Mouse (Mus musculus): Measurements from ENCODE around the gene Tmprss7. TPM values are rescaled to one million over a fixed set of nuclear protein-coding genes. Genes with fewer than 3 reads are reported as not detected.

The Tmprss7 gene
- polyA plus RNA-seq, 1 experiment = not detected

- Histone ChIP-seq H3K4me3 (ENCODE audit: insufficient read depth, low read depth, low read length) (no peak overlapping the region), H3K4me1 (ENCODE audit: control insufficient read depth, insufficient read depth, low read length) (no peaks in the 10 kb centered on the region), H3K27me3 (replicated peaks; ENCODE audit: control insufficient read depth, insufficient read depth, low read length) (no peaks in the 10 kb centered on the region), H3K27ac (ENCODE audit: insufficient read depth, low read depth, low read length) (no peak overlapping the region), H3K36me3 (ENCODE audit: control insufficient read depth, insufficient read depth, low read length) (no peaks in the 10 kb centered on the region)
- 78% methylated on average over 3 of the region's 3 CpGs for WGBS
- TF ChIP-seq CTCF (conservative IDR thresholded peaks at IDR 0.05; ENCODE audit: insufficient read depth, insufficient read length, low read depth, low read length) = no peak
- TF ChIP-seq POLR2A (IDR thresholded peaks at IDR 0.05; ENCODE audit: low read depth, low read length) = no peak
- DNase-seq = no peak
Observed at GRCm38 (mm10) chr16:45685295-45685694, 8.2 kb downstream of the Tmprss7 start.

GRCm38 (mm10) chr16:45684815-45685214 lies 8.6 kb downstream of the Tmprss7 start:
- Histone ChIP-seq H3K27ac (ENCODE audit: insufficient read depth, low read depth, low read length) (no peak overlapping the region), H3K36me3 (ENCODE audit: control insufficient read depth, insufficient read depth, low read length) (no peaks in the 10 kb centered on the region), H3K4me3 (ENCODE audit: insufficient read depth, low read depth, low read length) (no peak overlapping the region), H3K4me1 (ENCODE audit: control insufficient read depth, insufficient read depth, low read length) (no peaks in the 10 kb centered on the region), H3K27me3 (replicated peaks; ENCODE audit: control insufficient read depth, insufficient read depth, low read length) (no peaks in the 10 kb centered on the region)
- DNase-seq = peak; percentile 69
- 14% methylated on average over 8 of the region's 8 CpGs for WGBS
- peak; percentile 81 for TF ChIP-seq CTCF (conservative IDR thresholded peaks at IDR 0.05; ENCODE audit: insufficient read depth, insufficient read length, low read depth, low read length)
- no peak for TF ChIP-seq POLR2A (IDR thresholded peaks at IDR 0.05; ENCODE audit: low read depth, low read length)

- Histone ChIP-seq H3K4me3 (ENCODE audit: insufficient read depth, low read depth, low read length) (no peak overlapping the region), H3K27me3 (replicated peaks; ENCODE audit: control insufficient read depth, insufficient read depth, low read length) (no peaks in the 10 kb centered on the region), H3K27ac (ENCODE audit: insufficient read depth, low read depth, low read length) (no peak overlapping the region), H3K36me3 (ENCODE audit: control insufficient read depth, insufficient read depth, low read length) (no peaks in the 10 kb centered on the region), H3K4me1 (ENCODE audit: control insufficient read depth, insufficient read depth, low read length) (no peaks in the 10 kb centered on the region)
- peak; percentile 20 for DNase-seq
- TF ChIP-seq POLR2A (IDR thresholded peaks at IDR 0.05; ENCODE audit: low read depth, low read length) (no peak), CTCF (conservative IDR thresholded peaks at IDR 0.05; ENCODE audit: insufficient read depth, insufficient read length, low read depth, low read length) (peak; percentile 30)
- WGBS = 18% methylated on average over 1 of the region's 1 CpGs
Observed at GRCm38 (mm10) chr16:45676462-45676861, 17.0 kb downstream of the Tmprss7 start.

DNA sequence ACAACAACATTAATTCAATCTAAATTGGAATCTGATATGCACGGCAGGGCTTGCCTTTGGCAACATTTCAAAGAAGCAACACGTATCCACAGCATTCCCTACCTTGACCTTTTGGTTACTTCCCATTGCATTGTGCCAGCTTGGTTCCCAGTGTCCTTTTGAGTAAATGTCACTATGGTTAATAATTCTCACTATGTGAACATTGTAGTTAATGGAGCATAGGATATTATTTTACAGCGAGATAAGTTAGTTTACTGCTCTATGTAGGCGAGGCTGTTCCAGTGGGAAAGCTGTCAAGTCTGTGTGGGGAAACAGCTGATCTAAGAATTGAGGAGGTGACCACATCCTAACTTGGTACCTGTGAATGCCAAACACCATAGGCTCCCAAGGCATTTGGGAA lies 23.5 kb downstream of the Tmprss7 start:
- WGBS = 19% methylated on average over 4 of the region's 4 CpGs
- H3K4me3 ChIP-seq (ENCODE audit: insufficient read depth, low read depth, low read length) = no peak overlapping the region
- H3K27ac ChIP-seq (ENCODE audit: insufficient read depth, low read depth, low read length) = no peak overlapping the region
- H3K27me3 ChIP-seq (replicated peaks; ENCODE audit: control insufficient read depth, insufficient read depth, low read length) = no peaks in the 10 kb centered on the region
- DNase-seq = peak; percentile 27
- TF ChIP-seq POLR2A (IDR thresholded peaks at IDR 0.05; ENCODE audit: low read depth, low read length) = no peak
- no peak for TF ChIP-seq CTCF (conservative IDR thresholded peaks at IDR 0.05; ENCODE audit: insufficient read depth, insufficient read length, low read depth, low read length)
- H3K36me3 ChIP-seq (ENCODE audit: control insufficient read depth, insufficient read depth, low read length) = no peaks in the 10 kb centered on the region
- peaks cover 3% of the 10 kb centered on the region; the same call in 1 of the 2 replicates for H3K4me1 ChIP-seq (ENCODE audit: control insufficient read depth, insufficient read depth, low read length)

GRCm38 (mm10) chr16:45668178-45668577 lies 25.3 kb downstream of the Tmprss7 start:
- no peaks in the 10 kb centered on the region for H3K36me3 ChIP-seq (ENCODE audit: control insufficient read depth, insufficient read depth, low read length)
- H3K4me1 ChIP-seq (ENCODE audit: control insufficient read depth, insufficient read depth, low read length) = peaks cover 3% of the 10 kb centered on the region; the same call in 1 of the 2 replicates
- TF ChIP-seq POLR2A (IDR thresholded peaks at IDR 0.05; ENCODE audit: low read depth, low read length) = no peak
- TF ChIP-seq CTCF (conservative IDR thresholded peaks at IDR 0.05; ENCODE audit: insufficient read depth, insufficient read length, low read depth, low read length) = no peak
- no peak for DNase-seq
- H3K4me3 ChIP-seq (ENCODE audit: insufficient read depth, low read depth, low read length) = no peak overlapping the region
- H3K27me3 ChIP-seq (replicated peaks; ENCODE audit: control insufficient read depth, insufficient read depth, low read length) = no peaks in the 10 kb centered on the region
- no peak overlapping the region for H3K27ac ChIP-seq (ENCODE audit: insufficient read depth, low read depth, low read length)
- WGBS = 60% methylated on average over 3 of the region's 3 CpGs

DNA sequence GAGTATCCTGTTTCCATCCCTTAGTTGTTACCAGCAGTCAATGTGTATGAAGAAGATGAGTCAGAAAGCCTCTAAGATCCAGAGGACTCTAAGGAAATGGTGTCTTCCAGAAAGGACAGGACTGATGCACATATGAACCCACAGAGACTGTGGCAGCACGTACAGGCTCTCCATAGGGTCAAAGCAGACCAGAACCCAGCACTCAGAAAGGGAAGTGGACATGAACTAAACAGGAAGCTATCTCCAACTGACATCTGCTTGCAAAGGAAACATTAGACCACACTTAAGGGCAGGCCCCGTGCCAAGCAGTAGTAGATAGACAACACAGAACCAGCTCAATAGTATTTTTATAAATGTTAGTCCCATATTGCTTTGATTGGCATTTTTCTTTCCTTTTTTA lies 27.3 kb downstream of the Tmprss7 start:
- no peak overlapping the region for H3K27ac ChIP-seq (ENCODE audit: insufficient read depth, low read depth, low read length)
- H3K36me3 ChIP-seq (ENCODE audit: control insufficient read depth, insufficient read depth, low read length) = no peaks in the 10 kb centered on the region
- 72% methylated on average over 2 of the region's 2 CpGs for WGBS
- TF ChIP-seq CTCF (conservative IDR thresholded peaks at IDR 0.05; ENCODE audit: insufficient read depth, insufficient read length, low read depth, low read length) = no peak
- no peak for TF ChIP-seq POLR2A (IDR thresholded peaks at IDR 0.05; ENCODE audit: low read depth, low read length)
- peaks cover 3% of the 10 kb centered on the region; the same call in 1 of the 2 replicates for H3K4me1 ChIP-seq (ENCODE audit: control insufficient read depth, insufficient read depth, low read length)
- no peaks in the 10 kb centered on the region for H3K27me3 ChIP-seq (replicated peaks; ENCODE audit: control insufficient read depth, insufficient read depth, low read length)
- no peak for DNase-seq
- no peak overlapping the region for H3K4me3 ChIP-seq (ENCODE audit: insufficient read depth, low read depth, low read length)

DNA sequence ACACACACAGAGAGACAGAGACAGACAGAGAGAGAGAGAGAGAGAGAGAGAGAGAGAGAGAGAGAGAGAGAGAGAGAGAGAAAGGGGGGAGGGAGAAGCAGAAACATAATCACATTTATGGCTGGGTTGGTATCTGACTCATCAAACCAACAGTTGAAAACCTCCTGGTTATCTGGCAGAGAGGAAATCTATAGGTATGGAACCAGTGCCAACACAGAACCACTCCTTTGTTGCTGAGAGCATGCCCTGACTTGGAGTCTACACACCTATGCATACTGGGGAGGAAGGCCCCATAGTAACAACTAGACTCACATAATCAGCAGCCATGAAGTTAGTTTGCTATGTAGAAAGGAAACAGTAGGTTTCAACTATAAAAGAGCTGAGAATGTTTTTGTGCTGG lies 31.1 kb downstream of the Tmprss7 start:
- no peak for TF ChIP-seq CTCF (conservative IDR thresholded peaks at IDR 0.05; ENCODE audit: insufficient read depth, insufficient read length, low read depth, low read length)
- TF ChIP-seq POLR2A (IDR thresholded peaks at IDR 0.05; ENCODE audit: low read depth, low read length) = no peak
- DNase-seq = no peak
- no peak overlapping the region for H3K4me3 ChIP-seq (ENCODE audit: insufficient read depth, low read depth, low read length)
- no peaks in the 10 kb centered on the region for H3K27me3 ChIP-seq (replicated peaks; ENCODE audit: control insufficient read depth, insufficient read depth, low read length)
- no peaks in the 10 kb centered on the region for H3K36me3 ChIP-seq (ENCODE audit: control insufficient read depth, insufficient read depth, low read length)
- H3K4me1 ChIP-seq (ENCODE audit: control insufficient read depth, insufficient read depth, low read length) = no peaks in the 10 kb centered on the region
- no peak overlapping the region for H3K27ac ChIP-seq (ENCODE audit: insufficient read depth, low read depth, low read length)

Data from kidney, adult 2 months (tissue).